Mouse (Mus musculus) CH12.LX (cell line): ENCODE measurements around the gene 1700030K09Rik. TPM values are rescaled to one million over a fixed set of nuclear protein-coding genes. Genes with fewer than 3 reads are reported as not detected.

Source experiments
- DNase-seq: peaks from one replicate; pipeline ENCODE4 v3.0.0-alpha.2; 2013; ENCODE audit errors: extremely low read depth
- H3K27ac ChIP-seq: 2 replicates; pipeline ENCODE4 v1.5.1; 2012; ENCODE audit warnings: low read depth, mild to moderate bottlenecking, control low read depth, moderate library complexity; ENCODE audit not compliant: insufficient read depth
- H3K27me3 ChIP-seq: replicated peaks from 2 replicates; pipeline ENCODE3; 2012; ENCODE audit warnings: inconsistent platforms
- H3K36me3 ChIP-seq, 2 experiments: replicated peaks in 1 of 2; 2 replicates each; pipeline versions ENCODE3 to v1.6.1; 2012; ENCODE audit warnings: inconsistent platforms in 1 of 2, low read length in 1 of 2, mild to moderate bottlenecking in 1 of 2, mixed read lengths in 1 of 2, moderate library complexity in 1 of 2; ENCODE audit not compliant: control insufficient read depth in 1 of 2, insufficient read depth in 1 of 2
- H3K4me1 ChIP-seq, 2 experiments: 2 replicates each; pipeline ENCODE4 v1.6.1; 2012; ENCODE audit warnings: inconsistent platforms in 1 of 2, moderate library complexity in 1 of 2; ENCODE audit not compliant: insufficient read depth in 2 of 2, control insufficient read depth in 1 of 2
- H3K4me2 ChIP-seq: 2 replicates; pipeline ENCODE4 v1.6.1; 2012; ENCODE audit warnings: low read depth, mild to moderate bottlenecking, control low read depth; ENCODE audit not compliant: poor library complexity, insufficient read depth, severe bottlenecking
- H3K4me3 ChIP-seq, 3 experiments: fragments of 150-350 bp in 1 of 3; sonication (generic) in 1 of 3; replicated peaks in 1 of 3; 2 replicates each; pipeline versions ENCODE3 to v1.5.1; 2011 to 2012; ENCODE audit warnings: low read depth in 2 of 3, low read length in 2 of 3, mild to moderate bottlenecking in 2 of 3, moderate library complexity in 2 of 3, control low read depth in 1 of 3, improper control_type of control experiment in 1 of 3, inconsistent platforms in 1 of 3, mixed read lengths in 1 of 3; ENCODE audit not compliant: poor library complexity in 1 of 3
- H3K79me2 ChIP-seq: replicated peaks from 2 replicates; pipeline ENCODE4 v1.6.1; 2012; ENCODE audit warnings: mild to moderate bottlenecking, moderate library complexity; ENCODE audit not compliant: control insufficient read depth, poor library complexity, insufficient read depth, severe bottlenecking; ENCODE audit errors: extremely low read depth
- H3K9ac ChIP-seq: 2 replicates; pipeline ENCODE4 v1.6.1; 2012; ENCODE audit warnings: low read depth, mild to moderate bottlenecking, control low read depth, moderate library complexity; ENCODE audit not compliant: insufficient read depth
- H3K9me3 ChIP-seq: replicated peaks from 2 replicates; pipeline ENCODE3; 2012; ENCODE audit warnings: low read length, inconsistent platforms, mixed read lengths
- BHLHE40 ChIP-seq: IDR thresholded peaks from 2 replicates; pipeline ENCODE4 v1.6.1; 2011; ENCODE audit warnings: mild to moderate bottlenecking, low read depth, low read length, improper control_type of control experiment
- CHD2 ChIP-seq: IDR thresholded peaks from 2 replicates; pipeline ENCODE4 v1.6.1; 2011; ENCODE audit warnings: low read length, improper control_type of control experiment
- E2F4 ChIP-seq: IDR thresholded peaks from 2 replicates; pipeline ENCODE4 v1.6.1; 2011; ENCODE audit warnings: low read depth, low read length, improper control_type of control experiment; ENCODE audit not compliant: insufficient replicate concordance
- EP300 ChIP-seq: IDR thresholded peaks from 2 replicates; pipeline ENCODE4 v1.6.1; 2011; ENCODE audit warnings: low read length, improper control_type of control experiment
- HCFC1 ChIP-seq: IDR thresholded peaks from 2 replicates; pipeline ENCODE4 v1.6.1; 2012; ENCODE audit warnings: low read depth, mild to moderate bottlenecking, inconsistent platforms, low read length, improper control_type of control experiment
- IRF4 ChIP-seq: IDR thresholded peaks from 2 replicates; pipeline ENCODE4 v1.6.1; 2014; ENCODE audit warnings: low read depth, mild to moderate bottlenecking, inconsistent platforms, low read length, improper control_type of control experiment
- JUN ChIP-seq: IDR thresholded peaks from 2 replicates; pipeline ENCODE4 v1.6.1; 2011; ENCODE audit warnings: low read depth, mild to moderate bottlenecking, low read length, improper control_type of control experiment, moderate library complexity; ENCODE audit not compliant: insufficient read depth
- JUND ChIP-seq: conservative IDR thresholded peaks from 2 replicates; pipeline ENCODE4 v1.6.1; 2011; ENCODE audit warnings: low read depth, low read length, improper control_type of control experiment
- KAT2A ChIP-seq: IDR thresholded peaks from 2 replicates; pipeline ENCODE4 v1.6.1; 2012; ENCODE audit warnings: low read length, improper control_type of control experiment, inconsistent platforms; ENCODE audit not compliant: insufficient replicate concordance
- MAFK ChIP-seq: IDR thresholded peaks from 2 replicates; pipeline ENCODE4 v1.6.1; 2011; ENCODE audit warnings: low read length, improper control_type of control experiment; ENCODE audit not compliant: insufficient replicate concordance
- MAX ChIP-seq: IDR thresholded peaks from 2 replicates; pipeline ENCODE4 v1.6.1; 2011; ENCODE audit warnings: low read length, improper control_type of control experiment
- MAZ ChIP-seq: IDR thresholded peaks from 2 replicates; pipeline ENCODE4 v1.6.1; 2012; ENCODE audit warnings: low read depth, mild to moderate bottlenecking, inconsistent platforms, low read length, improper control_type of control experiment, moderate library complexity
- MXI1 ChIP-seq: IDR thresholded peaks from 2 replicates; pipeline ENCODE4 v1.6.1; 2011; ENCODE audit warnings: mild to moderate bottlenecking, low read depth, low read length, improper control_type of control experiment
- MYC ChIP-seq: IDR thresholded peaks from 2 replicates; pipeline ENCODE4 v1.6.1; 2011; ENCODE audit warnings: low read depth, mild to moderate bottlenecking, improper control_type of control experiment, low read length
- NRF1 ChIP-seq: IDR thresholded peaks from 2 replicates; pipeline ENCODE4 v1.6.1; 2014; ENCODE audit warnings: low read depth, mild to moderate bottlenecking, inconsistent platforms, low read length, improper control_type of control experiment, moderate library complexity
- PAX5 ChIP-seq: IDR thresholded peaks from 2 replicates; pipeline ENCODE4 v1.6.1; 2012; ENCODE audit warnings: low read length, inconsistent platforms, mixed read lengths
- POLR2AphosphoS2 ChIP-seq: IDR thresholded peaks from 2 replicates; pipeline ENCODE4 v1.6.1; 2011; ENCODE audit warnings: low read depth, low read length, improper control_type of control experiment
- TBP ChIP-seq: conservative IDR thresholded peaks from 2 replicates; pipeline ENCODE4 v1.6.1; 2011; ENCODE audit warnings: low read depth, low read length, improper control_type of control experiment
- TCF12 ChIP-seq: IDR thresholded peaks from 2 replicates; pipeline ENCODE4 v1.6.1; 2014; ENCODE audit warnings: low read depth, mild to moderate bottlenecking, inconsistent platforms, low read length, improper control_type of control experiment
- UBTF ChIP-seq: IDR thresholded peaks from 2 replicates; pipeline ENCODE4 v1.6.1; 2012; ENCODE audit warnings: low read depth, mild to moderate bottlenecking, inconsistent platforms, low read length, improper control_type of control experiment, moderate library complexity
- USF2 ChIP-seq: conservative IDR thresholded peaks from 2 replicates; pipeline ENCODE4 v1.6.1; 2011; ENCODE audit warnings: low read depth, low read length, improper control_type of control experiment
- ZC3H11A ChIP-seq: IDR thresholded peaks from 2 replicates; pipeline ENCODE4 v1.6.1; 2012; ENCODE audit warnings: low read depth, mild to moderate bottlenecking, inconsistent platforms, low read length, improper control_type of control experiment
- ZKSCAN1 ChIP-seq: IDR thresholded peaks from 2 replicates; pipeline ENCODE4 v1.6.1; 2012; ENCODE audit warnings: low read depth, inconsistent platforms, low read length, improper control_type of control experiment, borderline replicate concordance
- ZMIZ1 ChIP-seq: IDR thresholded peaks from 2 replicates; pipeline ENCODE4 v1.6.1; 2012; ENCODE audit warnings: low read depth, mild to moderate bottlenecking, inconsistent platforms, low read length, improper control_type of control experiment
- dilution Hi-C: fragments of 300-500 bp; cut with MboI; formaldehyde crosslinking; loops from 2 replicates; pipeline ENCODE4 v1.14.3; 2020; ENCODE audit warnings: low sequenced_read_pairs; ENCODE audit not compliant: extremely low pct_unique_long_range_greater_than_20kb, extremely low pct_ligation_motif_present
- in situ Hi-C: fragments of 300-500 bp; cut with MboI; formaldehyde crosslinking; loops from 3 replicates; pipeline ENCODE4 v1.14.3; 2019; ENCODE audit warnings: low sequenced_read_pairs, low pct_ligation_motif_present, low pct_unique_long_range_greater_than_20kb, mixed read lengths
- polyA plus RNA-seq: library from polyadenylated mRNA; unstranded; fragments of >175 nt; gene quantifications from 2 replicates; pipeline ENCODE4 v1.2.1, GENCODE M21; 2012; ENCODE audit warnings: low read depth; ENCODE audit not compliant: insufficient read length
- total RNA-seq, 2 experiments: library from RNA; depleted of rRNA; stranded (reverse); fragments of 300-350 nt in 1 of 2; fragments of >200 nt in 1 of 2; gene quantifications; 2 replicates each; pipeline ENCODE4 v1.2.3; 2012 to 2014

Gene 1700030K09Rik
- total and polyA plus RNA-seq, 3 experiments = 9.8 to 13.1 (median 12.6) TPM

GRCm38 (mm10) chr8:72457806-72458205, 14.1 kb downstream of the 1700030K09Rik start:
- H3K36me3 ChIP-seq = peaks cover 67 to 92% of the 10 kb centered on the region in 2 experiments
- in situ Hi-C loops = no loop called here

GRCm38 (mm10) chr8:72458457-72458856, 14.8 kb downstream of the 1700030K09Rik start:
- Histone ChIP-seq H3K4me3 (no peak overlapping the region), H3K9ac (no peak overlapping the region), H3K27me3 (no peaks in the 10 kb centered on the region), H3K9me3 (peaks cover 6% of the 10 kb centered on the region), H3K27ac (no peak overlapping the region), H3K4me2 (no peak overlapping the region), H3K36me3 (peaks cover 67 to 92% of the 10 kb centered on the region in 2 experiments), H3K79me2 (no peaks in the 10 kb centered on the region), H3K4me1 (no peaks in the 10 kb centered on the region; a peak in 1 of 4 replicates)
- in situ Hi-C loops (no loop called here), dilution Hi-C loops (no loop called here)
- no peak for DNase-seq
- TF ChIP-seq NRF1 = no peak
- no peak for TF ChIP-seq JUND
- no peak for TF ChIP-seq MAZ

More at GRCm38 (mm10) chr8:72457806-72458205, 14.1 kb downstream of the 1700030K09Rik start:
- no peak for TF ChIP-seq HCFC1
- TF ChIP-seq IRF4 = no peak
- no peak for TF ChIP-seq NRF1
- TF ChIP-seq PAX5 = no peak
- no peak for TF ChIP-seq MXI1
- TF ChIP-seq E2F4 = no peak
- TF ChIP-seq TBP = no peak
- no peak for TF ChIP-seq MAX
- TF ChIP-seq USF2 = no peak
- dilution Hi-C loops = no loop called here
- Histone ChIP-seq H3K27me3 (no peaks in the 10 kb centered on the region), H3K9me3 (peaks cover 10% of the 10 kb centered on the region), H3K4me2 (no peak overlapping the region), H3K9ac (no peak overlapping the region), H3K27ac (no peak overlapping the region), H3K79me2 (no peaks in the 10 kb centered on the region), H3K4me1 (no peaks in the 10 kb centered on the region; a peak in 1 of 4 replicates), H3K4me3 (no peak overlapping the region)
- DNase-seq = no peak

GRCm38 (mm10) chr8:72459881-72460533, 16.3 kb downstream of the 1700030K09Rik start:
- in situ Hi-C loops (no loop called here), dilution Hi-C loops (no loop called here)
- Histone ChIP-seq H3K27ac (no peak overlapping the region), H3K4me1 (no peaks in the 10 kb centered on the region; a peak in 1 of 4 replicates), H3K79me2 (no peaks in the 10 kb centered on the region), H3K9me3 (no peaks in the 10 kb centered on the region), H3K27me3 (no peaks in the 10 kb centered on the region), H3K4me3 (no peak overlapping the region), H3K4me2 (no peak overlapping the region), H3K9ac (no peak overlapping the region), H3K36me3 (peaks cover 72 to 92% of the 10 kb centered on the region in 2 experiments)
- TF ChIP-seq JUN (no peak), JUND (no peak), BHLHE40 (no peak), TCF12 (no peak), ZKSCAN1 (no peak), MAFK (no peak), POLR2AphosphoS2 (no peak), MYC (no peak), USF2 (no peak), HCFC1 (no peak), ZMIZ1 (no peak), UBTF (no peak), MAZ (no peak), ZC3H11A (no peak), MXI1 (no peak), KAT2A (no peak), NRF1 (no peak), CHD2 (no peak), EP300 (no peak), MAX (no peak)
- no peak for DNase-seq
